Mouse (Mus musculus): ENCODE results near the gene Mtus2. TPM values are rescaled to one million over a fixed set of nuclear protein-coding genes. Genes with fewer than 3 reads are reported as not detected.

Gene Mtus2
- total RNA-seq, 2 experiments from 2014 or later = 74.0 to 112 TPM

DNA sequence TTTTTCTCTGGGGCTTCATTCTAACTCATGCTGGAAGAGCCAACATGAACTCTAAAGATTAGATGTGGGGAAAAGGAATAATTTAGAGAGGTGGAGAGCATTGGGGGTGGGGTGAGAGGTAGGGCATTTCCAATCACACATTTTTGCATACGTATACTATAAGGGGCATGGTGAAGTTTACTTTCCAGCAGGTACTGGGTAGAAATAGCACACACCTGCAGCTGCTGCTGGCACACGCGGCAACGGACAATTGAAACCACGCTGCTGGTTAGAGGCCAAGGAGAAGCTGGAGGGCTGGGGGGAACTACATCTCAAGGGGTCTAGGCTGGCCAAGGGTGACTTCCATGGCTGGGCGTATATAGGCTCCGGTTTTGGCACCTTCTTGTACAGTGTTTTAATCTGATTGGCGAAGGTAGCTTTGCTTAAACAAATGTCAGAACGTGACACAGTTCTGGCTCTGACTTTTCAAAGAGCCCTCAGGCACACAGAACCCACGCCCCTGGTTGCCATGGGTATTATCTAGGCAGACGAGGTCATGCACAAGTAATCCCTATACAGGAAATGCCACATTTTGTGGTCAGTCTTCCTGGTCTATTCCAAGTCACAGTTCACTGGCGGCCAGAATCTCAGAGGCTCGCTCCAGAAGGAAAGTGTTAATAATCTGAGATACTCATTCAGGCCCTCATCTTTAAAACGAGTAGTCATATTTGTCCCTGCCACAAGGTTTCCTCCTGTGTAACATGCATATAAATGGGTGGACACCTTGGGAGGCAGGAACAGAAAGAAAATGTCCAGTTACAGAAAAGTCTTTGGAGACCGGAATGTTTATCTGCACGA, 404.0 kb downstream of the Mtus2 start:
- DNase-seq = no peak

GRCm38 (mm10) chr5:148361759-148362010, 404.6 kb downstream of the Mtus2 start:
- intact Hi-C loops (cut with DNase I) = no loop called here
- DNase-seq = no peak

More for the DNA sequence above, 404.0 kb downstream of the Mtus2 start:
- intact Hi-C loops (cut with DNase I) = no loop called here

DNA sequence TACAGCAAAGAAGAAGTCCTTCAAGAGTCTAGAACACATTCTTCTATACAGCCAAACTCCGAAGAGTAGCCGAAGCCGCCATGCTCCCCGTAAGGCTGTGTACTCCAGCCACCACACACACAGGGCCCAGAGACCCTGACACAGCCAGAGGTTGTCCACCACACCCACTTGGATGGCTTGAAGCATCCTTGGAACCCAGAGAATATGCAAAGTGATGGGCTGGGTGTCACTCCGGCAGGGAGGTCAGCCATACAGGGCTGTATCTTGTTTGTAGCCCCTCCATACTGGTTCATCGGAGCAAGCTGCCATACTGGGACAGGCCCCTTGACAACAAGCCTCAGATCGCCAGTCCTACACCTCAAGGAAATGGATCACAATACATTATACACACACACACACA, 405.2 kb downstream of the Mtus2 start:
- DNase-seq = no peak
- intact Hi-C loops (cut with DNase I) = no loop called here

- no peak for DNase-seq
- intact Hi-C loops (cut with DNase I) = no loop called here
Observed at GRCm38 (mm10) chr5:148363441-148364113, 406.5 kb downstream of the Mtus2 start.

Other genes with a start within 250 kb of the Mtus2 start
- gene Flt1, start 231.3 kb upstream of the Mtus2 start, total RNA-seq (2021) = 10 to 100 TPM; 61.4 to 87.8 TPM
- 100 to 1,000 TPM; 132 to 140 TPM for gene Pomp, start 96.9 kb upstream of the Mtus2 start, total RNA-seq (2021)
- gene Slc46a3, start 62.5 kb upstream of the Mtus2 start, total RNA-seq (2021) = 10 to 100 TPM; 14.5 to 18.0 TPM

All from heart, postnatal 36 days (tissue).